Mouse (Mus musculus) ES-Bruce4 (cell line): Measurements from ENCODE around the gene Rrnad1. TPM values are rescaled to one million over a fixed set of nuclear protein-coding genes. Genes with fewer than 3 reads are reported as not detected.

Source experiments
- H3K27ac ChIP-seq: 2 replicates; pipeline ENCODE4 v1.5.1; 2012; ENCODE audit warnings: low read length, inconsistent platforms; ENCODE audit not compliant: insufficient read depth
- H3K27me3 ChIP-seq: 2 replicates; pipeline ENCODE4 v1.6.1; 2012; ENCODE audit warnings: mild to moderate bottlenecking, low read length, inconsistent platforms; ENCODE audit not compliant: control insufficient read depth, poor library complexity, insufficient read depth, severe bottlenecking
- H3K36me3 ChIP-seq: 2 replicates; pipeline ENCODE4 v1.6.1; 2012; ENCODE audit warnings: inconsistent platforms, mild to moderate bottlenecking, low read length, moderate library complexity; ENCODE audit not compliant: control insufficient read depth, poor library complexity, insufficient read depth, severe bottlenecking
- H3K4me1 ChIP-seq: one replicate; pipeline ENCODE4 v1.8.1; 2011; ENCODE audit warnings: low read length; ENCODE audit not compliant: control insufficient read depth, insufficient read depth
- H3K4me3 ChIP-seq: 2 replicates; pipeline ENCODE4 v1.5.1; 2011; ENCODE audit warnings: low read depth, mild to moderate bottlenecking, low read length
- H3K9ac ChIP-seq: 2 replicates; pipeline ENCODE4 v1.6.1; 2012; ENCODE audit warnings: low read depth, mild to moderate bottlenecking, inconsistent platforms; ENCODE audit not compliant: poor library complexity, severe bottlenecking
- H3K9me3 ChIP-seq: replicated peaks from 2 replicates; pipeline ENCODE4 v1.6.1; 2012; ENCODE audit warnings: mild to moderate bottlenecking, low read length, inconsistent platforms; ENCODE audit not compliant: control insufficient read depth, poor library complexity, insufficient read depth, severe bottlenecking
- CTCF ChIP-seq: IDR thresholded peaks from one replicate; pipeline ENCODE4 v1.8.1; 2011; ENCODE audit warnings: low read depth, low read length
- EP300 ChIP-seq: IDR thresholded peaks from 2 replicates; pipeline ENCODE4 v1.6.1; 2011; ENCODE audit warnings: low read depth, low read length; ENCODE audit not compliant: insufficient read depth
- POLR2A ChIP-seq: IDR thresholded peaks from one replicate; pipeline ENCODE4 v1.8.1; 2011; ENCODE audit warnings: low read length; ENCODE audit not compliant: insufficient read depth
- polyA plus RNA-seq: library from polyadenylated mRNA; stranded (reverse); fragments of >200 nt; gene quantifications from 2 replicates; pipeline ENCODE4 v1.2.4, GENCODE M21; 2011; ENCODE audit warnings: low read depth; ENCODE audit not compliant: missing spikeins, insufficient read depth, insufficient read length

Gene Rrnad1
- polyA plus RNA-seq, 1 experiment = 14.9 TPM

DNA sequence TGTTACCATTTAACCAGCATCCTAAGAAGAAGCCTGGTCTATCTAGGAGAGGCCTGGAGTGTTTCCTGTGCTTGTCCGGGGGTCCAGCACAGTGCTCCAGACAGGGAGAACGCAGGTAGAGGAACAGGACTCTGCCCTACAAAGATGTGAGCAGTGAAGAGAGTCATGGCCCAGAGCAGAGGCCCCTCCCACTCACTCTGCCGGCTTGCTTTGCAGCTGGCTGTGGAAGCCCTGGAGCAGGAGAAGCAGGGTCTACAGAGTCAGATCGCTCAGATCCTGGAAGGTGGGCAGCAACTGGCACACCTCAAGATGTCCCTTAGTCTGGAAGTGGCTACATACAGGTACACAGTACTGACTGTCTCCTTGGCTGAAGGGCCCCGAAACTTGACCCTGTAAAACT, 42.3 kb upstream of the Rrnad1 start:
- Histone ChIP-seq H3K9me3 (no peaks in the 10 kb centered on the region), H3K27me3 (peaks cover 15% of the 10 kb centered on the region), H3K4me1 (peaks cover 1% of the 10 kb centered on the region), H3K36me3 (no peaks in the 10 kb centered on the region), H3K9ac (no peak overlapping the region), H3K27ac (no peak overlapping the region), H3K4me3 (no peak overlapping the region)
- TF ChIP-seq POLR2A (no peak), CTCF (no peak), EP300 (no peak)

GRCm38 (mm10) chr3:87972203-87972664, 41.7 kb upstream of the Rrnad1 start:
- TF ChIP-seq CTCF (no peak), POLR2A (no peak), EP300 (no peak)
- no peaks in the 10 kb centered on the region for H3K9me3 ChIP-seq
- H3K9ac ChIP-seq = no peak overlapping the region
- H3K27me3 ChIP-seq = peaks cover 11% of the 10 kb centered on the region
- no peak overlapping the region for H3K27ac ChIP-seq
- no peaks in the 10 kb centered on the region for H3K36me3 ChIP-seq
- peak overlapping the region; percentile 70 for H3K4me3 ChIP-seq
- peaks cover 1% of the 10 kb centered on the region for H3K4me1 ChIP-seq

- no peaks in the 10 kb centered on the region for H3K36me3 ChIP-seq
- TF ChIP-seq EP300 (no peak), POLR2A (no peak), CTCF (no peak)
- peaks cover 10% of the 10 kb centered on the region for H3K27me3 ChIP-seq
- no peaks in the 10 kb centered on the region for H3K9me3 ChIP-seq
- H3K4me1 ChIP-seq = peaks cover 1% of the 10 kb centered on the region
- H3K27ac ChIP-seq = no peak overlapping the region
- peak overlapping the region; percentile 70 for H3K4me3 ChIP-seq
- peak overlapping the region; percentile 51 for H3K9ac ChIP-seq
Observed at GRCm38 (mm10) chr3:87971489-87972202, 41.1 kb upstream of the Rrnad1 start.

DNA sequence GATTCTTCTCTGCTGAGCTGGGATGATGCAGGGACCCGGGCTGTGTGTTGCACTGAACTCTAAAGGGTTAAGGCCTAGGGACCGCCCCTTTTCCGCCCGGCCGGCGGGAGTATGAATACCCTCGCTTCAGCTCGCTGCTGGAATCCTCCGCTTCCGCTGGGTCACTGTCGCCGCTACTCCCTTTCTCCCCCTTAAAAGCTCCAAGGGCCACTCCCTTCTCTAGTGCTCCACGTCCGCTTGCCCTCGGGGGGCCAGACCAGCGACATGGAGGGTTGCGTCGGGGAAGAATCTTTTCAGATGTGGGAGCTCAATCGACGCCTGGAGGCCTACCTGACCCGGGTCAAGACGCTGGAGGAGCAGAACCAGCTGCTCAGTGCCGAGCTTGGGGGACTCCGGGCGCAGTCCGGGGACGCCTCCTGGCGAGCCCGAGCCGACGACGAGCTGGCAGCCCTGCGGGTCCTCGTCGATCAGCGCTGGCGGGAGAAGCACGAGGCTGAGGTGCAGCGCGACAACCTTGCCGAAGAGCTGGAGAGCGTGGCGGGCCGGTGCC, 40.5 kb upstream of the Rrnad1 start, which contains the start of gene Nes:
TSS of gene Nes (plus strand) at position 140 of the 550 bp plus-strand sequence.
- peaks cover 1% of the 10 kb centered on the region for H3K4me1 ChIP-seq
- peak; percentile 9 for TF ChIP-seq POLR2A
- no peak for TF ChIP-seq CTCF
- TF ChIP-seq EP300 = peak; percentile 50
- H3K36me3 ChIP-seq = no peaks in the 10 kb centered on the region
- H3K9me3 ChIP-seq = no peaks in the 10 kb centered on the region
- peaks cover 10% of the 10 kb centered on the region for H3K27me3 ChIP-seq
- peak within 1 kb of the TSS; percentile 51 for H3K9ac ChIP-seq
- H3K4me3 ChIP-seq = peak within 1 kb of the TSS; percentile 84
- no peak within 1 kb of the TSS for H3K27ac ChIP-seq

GRCm38 (mm10) chr3:87970184-87970938, 39.8 kb upstream of the Rrnad1 start:
- Histone ChIP-seq H3K27me3 (peaks cover 10% of the 10 kb centered on the region), H3K27ac (no peak overlapping the region), H3K36me3 (no peaks in the 10 kb centered on the region), H3K9me3 (no peaks in the 10 kb centered on the region), H3K4me3 (peak overlapping the region; percentile 84), H3K9ac (peak overlapping the region; percentile 51; the same call in 1 of the 2 replicates), H3K4me1 (peaks cover 1% of the 10 kb centered on the region)
- no peak for TF ChIP-seq CTCF
- no peak for TF ChIP-seq EP300
- no peak for TF ChIP-seq POLR2A

DNA sequence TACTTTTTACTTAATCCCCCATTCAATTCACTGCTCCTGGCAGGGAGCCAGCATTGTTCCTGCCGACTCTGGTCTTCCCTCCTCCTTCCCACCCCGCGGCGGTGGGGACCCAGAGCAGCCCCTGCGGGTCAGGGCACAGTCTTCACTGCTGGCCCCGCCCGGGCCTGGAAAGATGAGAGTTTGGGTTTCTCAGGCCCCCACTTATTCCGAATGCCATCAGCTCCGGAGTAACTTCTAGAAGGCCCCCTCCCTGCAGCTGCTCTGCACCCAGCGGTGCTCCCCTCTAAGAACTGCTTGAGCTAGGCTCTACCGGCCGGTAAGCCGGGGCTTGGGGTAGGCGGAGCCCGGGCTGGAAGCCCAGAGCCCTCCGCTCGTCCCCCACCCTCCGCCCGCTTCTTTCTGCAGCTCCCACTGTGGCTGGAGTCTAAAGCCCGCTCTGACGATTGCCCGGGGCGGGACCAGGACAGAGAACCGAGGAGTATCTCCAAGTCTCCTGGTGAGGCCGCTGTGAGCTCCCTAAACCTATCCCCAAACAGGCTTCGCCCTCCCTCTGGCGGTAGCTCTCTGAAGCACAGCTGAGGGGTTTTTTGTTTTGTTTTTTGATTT, 30.2 kb upstream of the Rrnad1 start:
- no peaks in the 10 kb centered on the region for H3K36me3 ChIP-seq
- TF ChIP-seq CTCF = peak; percentile 95
- TF ChIP-seq EP300 = peak; percentile 26; the same call in 1 of the 2 replicates
- no peak for TF ChIP-seq POLR2A
- no peaks in the 10 kb centered on the region for H3K4me1 ChIP-seq
- H3K27me3 ChIP-seq = 0 out of 2 replicates have a peak, but pooled peaks cover 2% of the 10 kb centered on the region
- H3K9ac ChIP-seq = peak overlapping the region; percentile 27; the same call in 1 of the 2 replicates
- peak overlapping the region; percentile 41 for H3K4me3 ChIP-seq
- H3K27ac ChIP-seq = no peak overlapping the region
- no peaks in the 10 kb centered on the region for H3K9me3 ChIP-seq
